Mouse (Mus musculus) urinary bladder, postnatal 10 days (tissue): ENCODE measurements around the gene Arl13a.
"Not testable (repeated sequence)": the region's sequence is repeated elsewhere in the genome, so short reads cannot be mapped to it uniquely, and the experiment has no call there.

Experiments used
- DNase-seq: peaks from one replicate; pipeline ENCODE4 v3.0.0; 2022; ENCODE audit warnings: low spot score

Arl13a gene

GRCm38 (mm10) chrX:134187201-134187600, at the start of gene Arl13a:
Gene Arl13a, plus strand, starts transcription at chrX:134187501.
- not testable (repeated sequence) for DNase-seq

- no peak for DNase-seq
These were observed 47.3 kb upstream of the Arl13a start for GRCm38 (mm10) chrX:134140024-134140423.

GRCm38 (mm10) chrX:134141551-134141950, 45.8 kb upstream of the Arl13a start:
- no peak for DNase-seq

- DNase-seq, result no peak
These were observed 45.3 kb upstream of the Arl13a start for GRCm38 (mm10) chrX:134141986-134142385.

- DNase-seq, result no peak
These were observed 29.1 kb upstream of the Arl13a start for GRCm38 (mm10) chrX:134158151-134158550.

GRCm38 (mm10) chrX:134160442-134160841, 26.9 kb upstream of the Arl13a start:
- no peak for DNase-seq

- no peak for DNase-seq
These were observed 25.1 kb upstream of the Arl13a start, which contains the start of gene Xkrx for GRCm38 (mm10) chrX:134162043-134162720. Gene Xkrx, minus strand, starts transcription at chrX:134162076.

GRCm38 (mm10) chrX:134162826-134163225, 24.5 kb upstream of the Arl13a start:
- DNase-seq, result no peak

GRCm38 (mm10) chrX:134163484-134163883, 23.8 kb upstream of the Arl13a start:
- DNase-seq, result no peak

GRCm38 (mm10) chrX:134170584-134170983, 16.7 kb upstream of the Arl13a start:
- DNase-seq, result no peak

GRCm38 (mm10) chrX:134174699-134175098, 12.6 kb upstream of the Arl13a start:
- DNase-seq, result no peak

GRCm38 (mm10) chrX:134208491-134208890, 21.2 kb downstream of the Arl13a start:
- no peak for DNase-seq

GRCm38 (mm10) chrX:134211151-134211642, 23.9 kb downstream of the Arl13a start:
- DNase-seq, result no peak

GRCm38 (mm10) chrX:134218161-134218560, 30.9 kb downstream of the Arl13a start:
- no peak for DNase-seq

GRCm38 (mm10) chrX:134220618-134221017, 33.3 kb downstream of the Arl13a start:
- no peak for DNase-seq

GRCm38 (mm10) chrX:134221856-134222255, 34.6 kb downstream of the Arl13a start, which contains the start of gene Nox1:
Gene Nox1, minus strand, starts transcription at chrX:134221956.
- no peak for DNase-seq

- no peak for DNase-seq
These were observed 45.7 kb downstream of the Arl13a start for GRCm38 (mm10) chrX:134233048-134233447.

- no peak for DNase-seq
These were observed 51.0 kb downstream of the Arl13a start for GRCm38 (mm10) chrX:134238266-134238665.

GRCm38 (mm10) chrX:134245946-134246345, 58.6 kb downstream of the Arl13a start:
- DNase-seq, result no peak

GRCm38 (mm10) chrX:134248202-134248601, 60.9 kb downstream of the Arl13a start:
- no peak for DNase-seq
